Mouse (Mus musculus) forebrain, postnatal 0 days (tissue): Measurements from ENCODE around the gene Slc6a3. TPM values are rescaled to one million over a fixed set of nuclear protein-coding genes. Genes with fewer than 3 reads are reported as not detected.
A peak's percentile ranks its signal among the peaks of the same experiment; 100 is the strongest.

Source experiments
- ATAC-seq: fragments of 200-750 bp; cut with Nextera tagmentation; 2 replicates; pipeline ENCODE4 v1.8.0; 2017; ENCODE audit warnings: mild to moderate bottlenecking, moderate library complexity
- DNase-seq: peaks from one replicate; pipeline ENCODE4 v3.0.0-alpha.2; 2015
- H3K27ac ChIP-seq: fragments of 300-500 bp; sonication (generic); 2 replicates; pipeline ENCODE4 v1.5.1; 2014; ENCODE audit warnings: low read depth, mild to moderate bottlenecking, antibody characterized with exemption, low read length, moderate library complexity, mixed read lengths
- H3K27me3 ChIP-seq: fragments of 300-500 bp; sonication (generic); 2 replicates; pipeline ENCODE4 v1.6.1; 2014; ENCODE audit warnings: mild to moderate bottlenecking, low read length, mixed read lengths; ENCODE audit not compliant: insufficient read depth
- H3K36me3 ChIP-seq: fragments of 300-500 bp; sonication (generic); 2 replicates; pipeline ENCODE4 v1.6.1; 2014; ENCODE audit warnings: mild to moderate bottlenecking, moderate library complexity; ENCODE audit not compliant: insufficient read depth
- H3K4me1 ChIP-seq: fragments of 300-500 bp; sonication (generic); 2 replicates; pipeline ENCODE4 v1.6.1; 2014; ENCODE audit warnings: antibody characterized with exemption; ENCODE audit not compliant: insufficient read depth
- H3K4me2 ChIP-seq: fragments of 300-500 bp; sonication (generic); 2 replicates; pipeline ENCODE4 v1.6.1; 2014; ENCODE audit warnings: low read depth, mild to moderate bottlenecking, moderate library complexity
- H3K4me3 ChIP-seq: fragments of 300-500 bp; sonication (generic); 2 replicates; pipeline ENCODE4 v1.5.1; 2014; ENCODE audit warnings: low read depth, low read length, mixed read lengths
- H3K9ac ChIP-seq: fragments of 300-500 bp; sonication (generic); 2 replicates; pipeline ENCODE4 v1.6.1; 2014; ENCODE audit warnings: mild to moderate bottlenecking
- H3K9me3 ChIP-seq: fragments of 300-500 bp; sonication (generic); 2 replicates; pipeline ENCODE4 v1.6.1; 2016; ENCODE audit warnings: low read length
- CTCF ChIP-seq: sonication (generic); IDR thresholded peaks from 2 replicates; pipeline ENCODE4 v1.5.1; 2016; ENCODE audit warnings: antibody characterized with exemption, control low read depth, low read depth
- WGBS: fragments of 180-500 bp; shearing (Covaris S2); extraction: QIAGEN DNeasy Blood & Tissue Kit; methylation state at CpG from one replicate; pipeline ENCODE4 v1.1.7; 2014; 5-methylcytosine and 5-hydroxymethylcytosine counted together
- polyA plus RNA-seq: library from polyadenylated mRNA; unstranded; fragments of >200 nt; fragmentation: Nextera tagmentation; extraction: Ambion mirVana; gene quantifications from 2 replicates; pipeline ENCODE4 v1.2.1, GENCODE M21; 2015
- total RNA-seq: library from RNA; depleted of rRNA; stranded (reverse); fragments of >200 nt; gene quantifications from 2 replicates; pipeline ENCODE4 v1.2.3, GENCODE M21; 2014

Gene Slc6a3
- total and polyA plus RNA-seq, 2 experiments from 2014 or later = 1.3 to 1.6 TPM

DNA sequence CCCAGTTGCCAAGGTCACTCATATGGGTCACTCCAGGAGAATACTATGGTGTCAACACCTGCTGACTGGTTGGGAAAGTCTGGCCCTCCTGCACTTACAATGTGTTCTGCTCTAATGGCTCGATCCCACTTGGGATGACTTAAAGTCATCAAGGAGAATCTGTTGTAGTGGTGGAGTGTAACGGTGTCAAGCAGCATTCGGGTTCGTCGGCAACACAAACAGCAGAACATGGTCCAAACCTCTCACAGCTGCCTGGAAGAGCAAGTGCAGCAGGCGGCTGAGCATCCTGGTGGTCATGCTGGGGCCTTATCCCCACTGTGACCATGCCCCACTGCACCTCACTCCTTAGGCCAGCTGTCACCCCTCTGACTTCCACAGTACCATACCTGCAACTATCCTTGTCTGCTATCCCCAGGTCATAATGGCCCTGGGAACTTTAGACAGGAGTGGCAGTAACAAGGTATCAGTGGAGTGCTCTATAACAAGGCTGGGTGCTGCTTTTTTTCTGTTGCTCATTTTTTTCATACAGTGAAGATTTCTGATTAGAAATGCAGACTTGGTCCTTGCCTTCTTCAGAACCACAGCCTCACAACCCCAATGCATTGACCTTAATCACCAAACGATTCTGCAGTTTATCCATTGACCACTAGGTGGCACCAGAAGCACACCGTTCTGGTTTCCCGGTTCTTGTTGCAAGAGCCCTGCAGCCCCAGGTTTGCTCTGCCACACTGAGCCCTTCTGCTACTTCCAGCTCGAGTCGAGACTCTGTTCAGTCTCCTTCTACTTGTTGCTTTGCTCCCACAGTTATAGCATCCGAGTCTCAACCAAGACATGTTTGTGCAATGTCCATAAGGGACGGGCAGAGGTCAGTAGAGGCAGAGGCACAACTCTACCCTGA, 23.5 kb upstream of the Slc6a3 start:
- DNase-seq (peak; percentile 90), ATAC-seq (peak; percentile 70)
- Histone ChIP-seq H3K9ac (no peak overlapping the region), H3K27ac (no peak overlapping the region), H3K9me3 (no peaks in the 10 kb centered on the region), H3K27me3 (no peaks in the 10 kb centered on the region), H3K4me1 (no peaks in the 10 kb centered on the region), H3K36me3 (peaks cover 64% of the 10 kb centered on the region), H3K4me3 (no peak overlapping the region), H3K4me2 (no peak overlapping the region)
- peak; percentile 92 for TF ChIP-seq CTCF
- 59% methylated on average over 13 of the region's 13 CpGs for WGBS

DNA sequence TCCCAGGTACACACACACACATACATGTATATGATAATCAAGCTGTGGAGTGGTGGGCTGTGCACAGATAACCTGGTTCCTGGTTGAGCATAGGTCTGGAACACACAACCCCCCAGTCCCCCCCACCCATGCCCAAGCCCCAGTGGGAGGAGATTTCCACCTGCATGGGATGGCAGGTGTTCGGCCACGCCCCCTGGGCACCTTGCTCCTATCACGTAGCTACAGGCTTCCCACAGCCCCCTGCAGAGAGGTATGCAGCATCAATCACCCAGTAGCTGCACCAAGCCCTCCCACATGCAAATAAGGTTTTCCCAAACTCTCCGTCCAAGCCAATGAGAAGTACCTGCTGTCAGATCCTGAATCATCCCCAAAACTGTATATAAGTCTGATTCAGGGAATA, 19.7 kb upstream of the Slc6a3 start:
- WGBS = 79% methylated on average over 4 of the region's 4 CpGs
- Histone ChIP-seq H3K4me2 (no peak overlapping the region), H3K27ac (no peak overlapping the region), H3K36me3 (peaks cover 42% of the 10 kb centered on the region), H3K9ac (no peak overlapping the region), H3K4me3 (no peak overlapping the region), H3K9me3 (no peaks in the 10 kb centered on the region), H3K4me1 (no peaks in the 10 kb centered on the region), H3K27me3 (no peaks in the 10 kb centered on the region)
- no peak for TF ChIP-seq CTCF
- DNase-seq (no peak), ATAC-seq (no peak)

DNA sequence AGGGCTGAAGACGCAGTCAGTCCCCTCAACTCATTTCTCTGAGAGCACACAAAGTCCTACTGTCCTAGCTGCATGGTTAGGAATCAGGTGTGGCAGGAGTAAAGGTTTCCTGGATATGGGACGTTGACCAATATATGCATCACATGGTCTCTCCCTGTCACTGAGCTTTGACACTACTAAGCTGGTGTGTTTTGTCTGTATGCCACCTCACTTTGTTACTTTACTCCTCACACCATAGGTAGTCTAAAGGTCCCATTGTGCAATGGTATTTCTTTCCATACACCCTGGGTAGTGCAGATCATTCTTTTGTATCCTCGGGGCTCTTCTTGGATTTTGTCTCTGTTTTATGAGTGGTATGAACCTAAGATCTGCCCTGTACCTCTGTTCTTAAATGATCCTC, 2.8 kb upstream of the Slc6a3 start:
- H3K27ac ChIP-seq = no peak overlapping the region
- H3K9ac ChIP-seq = no peak overlapping the region
- H3K4me2 ChIP-seq = no peak overlapping the region
- H3K36me3 ChIP-seq = no peaks in the 10 kb centered on the region
- ATAC-seq (no peak), DNase-seq (no peak)
- H3K4me1 ChIP-seq = peaks cover 3% of the 10 kb centered on the region; the same call in 1 of the 2 replicates
- WGBS = 89% methylated on average over 3 of the region's 3 CpGs
- peaks cover 16% of the 10 kb centered on the region for H3K27me3 ChIP-seq
- TF ChIP-seq CTCF = no peak
- no peaks in the 10 kb centered on the region for H3K9me3 ChIP-seq
- H3K4me3 ChIP-seq = no peak overlapping the region

DNA sequence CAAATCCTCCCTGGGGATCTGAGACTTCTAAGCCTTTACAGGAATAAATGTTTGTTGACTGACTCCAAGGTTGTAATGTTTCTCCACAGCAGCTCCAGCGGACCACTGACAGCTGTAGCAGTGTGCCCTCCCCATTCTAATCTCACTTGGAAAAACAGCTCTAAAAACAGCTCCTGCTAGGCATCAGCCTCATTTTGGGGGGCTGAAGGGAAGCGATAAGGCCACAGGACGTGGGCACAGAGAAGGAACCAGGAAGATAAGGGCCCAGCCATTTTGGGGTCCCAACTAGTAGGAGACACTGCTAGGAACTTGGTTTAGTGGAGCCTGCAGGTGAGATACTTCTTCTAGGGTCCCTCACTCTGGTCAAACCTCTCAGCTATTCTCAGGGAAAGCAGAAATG, 1.3 kb upstream of the Slc6a3 start:
- Histone ChIP-seq H3K4me3 (no peak overlapping the region), H3K4me2 (no peak overlapping the region), H3K9ac (no peak overlapping the region), H3K4me1 (peaks cover 3% of the 10 kb centered on the region; the same call in 1 of the 2 replicates), H3K9me3 (no peaks in the 10 kb centered on the region), H3K36me3 (no peaks in the 10 kb centered on the region), H3K27me3 (peaks cover 16% of the 10 kb centered on the region), H3K27ac (no peak overlapping the region)
- ATAC-seq = no peak
- 59% methylated on average over 3 of the region's 3 CpGs for WGBS
- TF ChIP-seq CTCF = no peak
- no peak for DNase-seq

DNA sequence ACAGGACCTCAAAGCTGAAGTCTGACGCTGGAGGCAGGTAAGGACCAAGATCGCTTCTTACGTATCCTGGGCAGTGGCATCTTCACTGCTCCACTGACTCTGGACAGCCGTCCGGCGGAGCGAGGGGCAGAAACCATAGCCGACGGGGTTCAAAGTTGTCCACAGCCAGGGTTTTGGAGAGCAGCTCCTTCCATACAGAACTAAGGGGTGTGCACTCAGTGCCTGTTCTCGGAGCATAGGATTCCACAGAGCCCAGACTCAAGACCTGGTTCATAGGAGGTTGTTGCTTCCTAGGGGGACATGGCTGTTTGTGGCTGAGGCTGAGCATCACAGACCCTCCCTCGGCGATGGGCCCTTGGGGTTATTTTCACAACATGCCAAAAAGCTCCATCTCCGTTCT, 277 bp downstream of the Slc6a3 start:
- H3K36me3 ChIP-seq = no peaks in the 10 kb centered on the region
- H3K9ac ChIP-seq = peak overlapping the region; percentile 35; the same call in 1 of the 2 replicates
- ATAC-seq = peak; percentile 10; the same call in 1 of the 2 replicates
- TF ChIP-seq CTCF = no peak
- no peak for DNase-seq
- H3K9me3 ChIP-seq = no peaks in the 10 kb centered on the region
- peak overlapping the region; percentile 41 for H3K4me3 ChIP-seq
- no peak overlapping the region for H3K27ac ChIP-seq
- peak overlapping the region; percentile 83 for H3K4me2 ChIP-seq
- WGBS = 22% methylated on average over 13 of the region's 13 CpGs
- peaks cover 16% of the 10 kb centered on the region for H3K27me3 ChIP-seq
- peaks cover 3% of the 10 kb centered on the region; the same call in 1 of the 2 replicates for H3K4me1 ChIP-seq

DNA sequence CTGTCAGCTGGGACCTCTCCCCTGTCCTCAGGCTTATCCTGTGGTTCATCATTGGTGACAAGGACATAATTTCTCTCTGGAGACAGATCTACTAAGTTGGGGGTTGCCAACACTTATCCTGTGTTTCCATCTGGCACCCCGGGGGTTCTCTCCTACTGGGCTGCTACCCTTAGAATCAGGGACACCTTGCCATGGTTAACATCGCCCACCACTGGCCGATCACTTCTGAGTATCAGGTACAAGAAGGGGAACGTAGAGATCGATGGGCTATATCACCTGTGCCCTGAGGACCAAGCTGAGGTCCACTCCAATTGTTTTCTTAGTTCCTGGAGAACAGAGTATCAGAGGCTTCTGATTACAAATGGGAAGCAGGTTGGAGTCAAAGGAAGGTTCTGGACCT, 27.7 kb downstream of the Slc6a3 start:
- no peaks in the 10 kb centered on the region for H3K4me1 ChIP-seq
- no peaks in the 10 kb centered on the region for H3K36me3 ChIP-seq
- no peak for DNase-seq
- TF ChIP-seq CTCF = no peak
- H3K4me2 ChIP-seq = no peak overlapping the region
- H3K27ac ChIP-seq = no peak overlapping the region
- H3K4me3 ChIP-seq = no peak overlapping the region
- WGBS = 87% methylated on average over 5 of the region's 5 CpGs
- no peaks in the 10 kb centered on the region for H3K9me3 ChIP-seq
- ATAC-seq = no peak
- H3K27me3 ChIP-seq = no peaks in the 10 kb centered on the region
- H3K9ac ChIP-seq = no peak overlapping the region

DNA sequence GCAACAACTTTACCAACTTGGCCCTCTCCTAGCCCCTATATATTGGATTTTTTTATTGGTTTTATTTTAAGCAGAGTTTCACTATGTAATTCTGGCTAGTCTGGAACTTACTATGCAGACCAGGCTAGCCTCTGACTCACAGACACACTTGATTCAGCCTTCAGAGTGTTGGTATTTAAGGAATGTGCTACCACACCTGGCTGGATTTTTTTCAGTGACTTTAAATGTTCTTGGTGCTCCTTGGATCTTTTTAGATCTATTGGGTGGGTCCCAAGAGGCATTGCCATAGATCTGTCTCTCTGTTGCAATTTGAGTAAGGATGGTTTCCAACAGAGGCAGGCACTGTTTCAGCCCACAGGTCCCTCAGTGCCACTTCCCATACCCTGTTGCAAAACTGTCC, 38.5 kb downstream of the Slc6a3 start:
- Histone ChIP-seq H3K27me3 (no peaks in the 10 kb centered on the region), H3K4me1 (no peaks in the 10 kb centered on the region), H3K4me2 (no peak overlapping the region), H3K36me3 (no peaks in the 10 kb centered on the region), H3K9ac (no peak overlapping the region), H3K27ac (no peak overlapping the region), H3K4me3 (no peak overlapping the region), H3K9me3 (no peaks in the 10 kb centered on the region)
- DNase-seq = no peak
- ATAC-seq = no peak
- no peak for TF ChIP-seq CTCF
